Mouse (Mus musculus): Measurements from ENCODE around the gene Ap1g1.
A peak's percentile ranks its signal among the peaks of the same experiment; 100 is the strongest.
"Not testable (repeated sequence)": the region's sequence is repeated elsewhere in the genome, so short reads cannot be mapped to it uniquely, and the experiment has no call there.

Gene Ap1g1

GRCm38 (mm10) chr8:109865536-109865935, 87.2 kb downstream of the Ap1g1 start:
- DNase-seq (ENCODE audit: low spot score) = no peak

- DNase-seq (ENCODE audit: low spot score) = no peak
Measured at GRCm38 (mm10) chr8:109866690-109867089, 88.3 kb downstream of the Ap1g1 start.

GRCm38 (mm10) chr8:109868003-109868679, 89.8 kb downstream of the Ap1g1 start, which contains the start of gene Phlpp2:
TSS of gene Phlpp2 (plus strand) at chr8:109868542.
- peak; percentile 96 for DNase-seq (ENCODE audit: low spot score)

GRCm38 (mm10) chr8:109868680-109869361, 90.5 kb downstream of the Ap1g1 start:
- DNase-seq (ENCODE audit: low spot score) = peak; percentile 63

DNA sequence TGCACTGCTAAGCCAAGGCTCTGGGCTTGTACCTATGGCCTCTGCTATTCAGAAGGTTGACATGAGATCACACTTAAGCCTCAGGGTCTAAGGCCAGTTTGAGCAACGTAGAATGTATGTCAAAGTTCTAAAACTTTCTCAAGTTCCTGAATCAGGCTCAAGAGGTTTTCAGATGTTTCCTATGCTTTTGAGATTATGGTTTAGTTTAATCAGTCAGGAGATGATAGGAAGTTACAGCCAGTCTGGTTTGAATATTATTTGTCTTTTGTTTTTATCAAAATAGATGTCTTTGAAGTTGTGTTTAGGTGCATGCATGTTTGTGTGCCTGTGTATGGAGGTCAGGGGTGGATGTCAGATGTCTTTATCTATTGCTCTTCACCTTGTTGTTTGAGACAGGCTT, 92.7 kb downstream of the Ap1g1 start:
- no peak for DNase-seq (ENCODE audit: low spot score)

GRCm38 (mm10) chr8:109873800-109874199, 95.4 kb downstream of the Ap1g1 start:
- not testable (repeated sequence) for DNase-seq (ENCODE audit: low spot score)

GRCm38 (mm10) chr8:109880012-109880662, 101.8 kb downstream of the Ap1g1 start:
- DNase-seq (ENCODE audit: low spot score) = no peak

DNA sequence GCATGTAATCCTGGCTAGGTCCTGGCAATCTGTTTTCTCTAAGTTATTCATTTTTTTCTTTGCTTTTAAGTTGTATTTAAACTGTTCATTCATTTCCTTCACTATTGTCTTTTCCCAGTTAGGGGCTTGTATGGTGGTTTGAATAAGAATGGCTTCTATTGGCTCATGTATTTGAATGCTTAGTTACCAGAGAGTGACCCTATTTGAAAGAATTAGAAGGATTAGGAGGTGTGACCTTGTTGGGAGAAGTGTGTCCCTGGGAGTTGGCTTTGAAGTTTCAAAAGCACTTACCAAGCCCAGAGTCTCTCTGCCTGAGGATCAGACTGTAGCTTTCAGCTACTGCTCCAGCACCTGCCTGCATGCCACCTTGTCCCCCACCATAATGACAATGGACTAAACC, 106.9 kb downstream of the Ap1g1 start:
- DNase-seq (ENCODE audit: low spot score) = no peak

DNA sequence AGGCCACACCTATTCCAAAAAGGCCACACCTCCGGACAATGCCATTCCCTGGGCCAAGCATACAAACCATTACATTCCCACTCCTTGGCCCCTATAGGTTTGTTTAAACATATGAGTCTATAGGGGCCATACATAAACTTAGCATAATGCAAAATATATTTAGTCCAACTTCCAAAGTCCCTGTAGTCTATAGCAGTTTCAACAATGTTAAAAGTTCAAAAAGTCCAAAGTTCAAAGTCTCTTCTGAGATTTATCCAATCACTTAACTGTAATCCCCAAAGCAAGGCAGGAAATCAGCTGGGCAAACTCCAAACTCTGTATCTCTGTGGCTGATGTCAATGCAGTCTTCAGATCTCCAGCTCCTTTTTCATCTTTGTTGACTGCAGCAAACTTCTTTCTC, 110.9 kb downstream of the Ap1g1 start:
- no peak for DNase-seq (ENCODE audit: low spot score)

- no peak for DNase-seq (ENCODE audit: low spot score)
Measured at GRCm38 (mm10) chr8:109890794-109891585, 112.6 kb downstream of the Ap1g1 start.

DNA sequence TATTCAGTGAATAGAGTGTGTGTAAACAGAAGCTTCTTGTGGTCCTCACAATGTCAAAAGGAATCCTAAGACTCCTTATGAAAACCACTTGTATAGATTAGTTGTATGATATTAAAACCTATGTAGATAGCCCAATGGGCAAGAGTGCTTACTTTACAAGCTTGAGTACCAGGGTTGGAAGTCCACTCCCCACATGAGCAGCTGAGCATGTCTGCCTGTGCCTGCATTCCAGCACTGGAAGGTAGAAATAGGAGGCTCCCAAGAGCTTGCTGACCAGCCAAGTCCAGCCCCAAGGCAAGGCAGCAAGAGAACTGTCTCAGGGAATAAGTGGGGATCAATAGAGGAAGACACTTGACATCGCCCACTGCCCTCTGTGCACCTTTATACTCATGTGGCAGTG, 116.3 kb downstream of the Ap1g1 start:
- DNase-seq (ENCODE audit: low spot score) = no peak

- DNase-seq (ENCODE audit: low spot score) = no peak
Measured at GRCm38 (mm10) chr8:109895355-109895754, 117.0 kb downstream of the Ap1g1 start.

DNA sequence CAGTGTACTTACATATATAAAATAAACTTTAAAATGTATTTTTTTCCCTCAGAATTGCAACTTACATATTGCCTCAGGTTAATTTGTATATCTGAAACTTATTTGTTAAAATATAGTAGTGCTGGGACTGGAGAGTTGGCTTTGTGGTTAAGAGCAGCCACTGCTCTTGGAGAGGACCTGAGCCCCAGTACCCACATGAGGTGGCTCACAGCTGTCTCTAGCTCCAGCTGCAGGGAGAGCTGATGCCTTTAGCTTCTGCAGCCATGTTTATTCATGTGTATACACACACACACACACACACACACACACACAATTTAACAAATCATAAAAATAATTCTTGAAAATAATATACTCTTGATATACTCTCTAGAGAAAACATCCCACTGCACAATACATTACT, 124.0 kb downstream of the Ap1g1 start:
- DNase-seq (ENCODE audit: low spot score) = no peak

- DNase-seq (ENCODE audit: low spot score) = no peak
Measured at GRCm38 (mm10) chr8:109903909-109904469, 125.6 kb downstream of the Ap1g1 start.

- no peak for DNase-seq (ENCODE audit: low spot score)
Measured at GRCm38 (mm10) chr8:109904928-109905668, 126.7 kb downstream of the Ap1g1 start.

GRCm38 (mm10) chr8:109906907-109907306, 128.6 kb downstream of the Ap1g1 start:
- DNase-seq (ENCODE audit: low spot score) = no peak

DNA sequence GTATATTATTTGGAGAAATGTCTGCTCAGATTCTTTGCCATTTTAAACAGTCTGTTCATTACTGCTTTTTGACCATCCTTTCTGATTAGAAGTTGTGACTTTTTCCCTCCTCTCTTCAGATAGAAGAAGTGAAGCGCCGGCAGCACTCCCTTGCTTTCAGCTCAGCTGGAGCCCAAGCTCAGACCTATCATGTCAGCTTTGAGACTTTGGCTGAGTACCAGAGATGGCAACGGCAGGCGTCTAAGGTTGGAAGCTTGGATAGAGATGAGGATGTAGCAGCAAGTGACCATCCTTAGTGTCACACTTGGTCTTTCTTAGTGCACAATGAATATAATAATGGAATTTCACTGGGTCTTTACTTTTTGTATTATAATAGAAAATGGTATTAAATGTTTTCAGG, 129.0 kb downstream of the Ap1g1 start:
- no peak for DNase-seq (ENCODE audit: low spot score)

All from retina, embryonic 14.5 days (tissue).